Mouse (Mus musculus): Measurements from ENCODE around the gene H60b.
"Not testable (repeated sequence)": the region's sequence is repeated elsewhere in the genome, so short reads cannot be mapped to it uniquely, and the experiment has no call there.

Gene H60b

GRCm38 (mm10) chr10:22158310-22158999 lies at the start of gene H60b, which contains the start of gene Raet1e:
Gene H60b, plus strand, starts transcription at chr10:22158586.
Gene Raet1e, plus strand, starts transcription at chr10:22158569.
- not testable (repeated sequence) for DNase-seq (ENCODE audit: low read depth)

GRCm38 (mm10) chr10:22140665-22141280 lies 17.6 kb upstream of the H60b start:
- no peak for DNase-seq (ENCODE audit: low read depth)

- peak; percentile 68 for DNase-seq (ENCODE audit: low read depth)
These were observed 16.2 kb upstream of the H60b start for GRCm38 (mm10) chr10:22142194-22142593.

- DNase-seq (ENCODE audit: low read depth), result no peak
These were observed 15.5 kb upstream of the H60b start for GRCm38 (mm10) chr10:22142926-22143325.

- DNase-seq (ENCODE audit: low read depth), result no peak
These were observed 9.8 kb upstream of the H60b start for GRCm38 (mm10) chr10:22148441-22149072.

GRCm38 (mm10) chr10:22149073-22149690 lies 9.2 kb upstream of the H60b start, which contains the start of gene E030030I06Rik:
Gene E030030I06Rik, minus strand, starts transcription at chr10:22149270.
- DNase-seq (ENCODE audit: low read depth), result no peak

GRCm38 (mm10) chr10:22149691-22150465 lies 8.5 kb upstream of the H60b start:
- DNase-seq (ENCODE audit: low read depth), result no peak

GRCm38 (mm10) chr10:22150593-22150992 lies 7.8 kb upstream of the H60b start:
- DNase-seq (ENCODE audit: low read depth), result no peak

GRCm38 (mm10) chr10:22151056-22151862 lies 7.1 kb upstream of the H60b start:
- DNase-seq (ENCODE audit: low read depth), result not testable (repeated sequence)

- DNase-seq (ENCODE audit: low read depth), result not testable (repeated sequence)
These were observed 6.3 kb upstream of the H60b start for GRCm38 (mm10) chr10:22151863-22152640.

GRCm38 (mm10) chr10:22153147-22153690 lies 5.2 kb upstream of the H60b start:
- DNase-seq (ENCODE audit: low read depth), result not testable (repeated sequence)

- DNase-seq (ENCODE audit: low read depth), result not testable (repeated sequence)
These were observed 4.3 kb upstream of the H60b start for GRCm38 (mm10) chr10:22154127-22154526.

- no peak for DNase-seq (ENCODE audit: low read depth)
These were observed 3.3 kb upstream of the H60b start for GRCm38 (mm10) chr10:22154871-22155799.

GRCm38 (mm10) chr10:22159131-22159561 lies 760 bp downstream of the H60b start:
- DNase-seq (ENCODE audit: low read depth), result no peak

GRCm38 (mm10) chr10:22159581-22160140 lies 1.3 kb downstream of the H60b start:
- DNase-seq (ENCODE audit: low read depth), result no peak

GRCm38 (mm10) chr10:22163279-22163678 lies 4.9 kb downstream of the H60b start:
- DNase-seq (ENCODE audit: low read depth), result not testable (repeated sequence)

GRCm38 (mm10) chr10:22163705-22164583 lies 5.6 kb downstream of the H60b start:
- DNase-seq (ENCODE audit: low read depth), result not testable (repeated sequence)

Measured in c-Kit-positive CD71-positive TER-119-negative erythroid progenitor cells, embryonic 14.5 days (primary cell).